Mouse (Mus musculus) gastrocnemius, postnatal 25 days (tissue): ENCODE data around the gene Hcfc1. TPM values are rescaled to one million over a fixed set of nuclear protein-coding genes. Genes with fewer than 3 reads are reported as not detected.

ENCODE experiments used
- DNase-seq: peaks from one replicate; pipeline ENCODE4 v3.0.0; 2022
- total RNA-seq, 2 experiments: library from RNA; stranded (reverse); gene quantifications; 1 replicate in 1 of 2; 2 replicates in 1 of 2; pipeline ENCODE4 v1.2.3; 2021

Hcfc1 gene
- total RNA-seq, 2 experiments from 2014 or later, result 26.0 to 35.7 TPM

- no peak for DNase-seq
These were observed 24.3 kb downstream of the Hcfc1 start for GRCm38 (mm10) chrX:73941860-73942259.

- DNase-seq, result no peak
These were observed 34.3 kb downstream of the Hcfc1 start for GRCm38 (mm10) chrX:73931871-73932270.

- DNase-seq, result peak; percentile 60
These were observed 35.6 kb downstream of the Hcfc1 start, which contains the start of gene Renbp for GRCm38 (mm10) chrX:73930402-73931062. Gene Renbp, minus strand, starts transcription at chrX:73930850.

- no peak for DNase-seq
These were observed 43.6 kb downstream of the Hcfc1 start for GRCm38 (mm10) chrX:73922550-73922882.

GRCm38 (mm10) chrX:73921823-73922549 is 44.2 kb downstream of the Hcfc1 start, which contains the start of the genes Arhgap4 and Naa10:
Gene Arhgap4, minus strand, starts transcription at chrX:73921870.
Gene Naa10, minus strand, starts transcription at chrX:73921944.
- DNase-seq, result peak; percentile 86

- DNase-seq, result no peak
These were observed 44.8 kb downstream of the Hcfc1 start for GRCm38 (mm10) chrX:73921285-73921822.

- DNase-seq, result no peak
These were observed 47.5 kb downstream of the Hcfc1 start for GRCm38 (mm10) chrX:73918631-73919030.

- no peak for DNase-seq
These were observed 49.2 kb downstream of the Hcfc1 start for GRCm38 (mm10) chrX:73916945-73917344.

- DNase-seq, result peak; percentile 90
These were observed 51.1 kb downstream of the Hcfc1 start for GRCm38 (mm10) chrX:73914827-73915703.

GRCm38 (mm10) chrX:73911588-73911987 is 54.6 kb downstream of the Hcfc1 start:
- DNase-seq, result no peak

- DNase-seq, result no peak
These were observed 55.0 kb downstream of the Hcfc1 start for GRCm38 (mm10) chrX:73911156-73911555.

- DNase-seq, result no peak
These were observed 55.7 kb downstream of the Hcfc1 start for GRCm38 (mm10) chrX:73910451-73910850.

GRCm38 (mm10) chrX:73910049-73910448 is 56.1 kb downstream of the Hcfc1 start:
- no peak for DNase-seq

- DNase-seq, result no peak
These were observed 68.2 kb downstream of the Hcfc1 start for GRCm38 (mm10) chrX:73897959-73898358.

- no peak for DNase-seq
These were observed 70.4 kb downstream of the Hcfc1 start, which contains the start of gene L1cam for GRCm38 (mm10) chrX:73895719-73896118. Gene L1cam, minus strand, starts transcription at chrX:73896105.

GRCm38 (mm10) chrX:73892833-73893232 is 73.3 kb downstream of the Hcfc1 start:
- no peak for DNase-seq

Other genes starting within 250 kb of the Hcfc1 start
- 10 to 100 TPM; 22.8 to 30.4 TPM for gene Abcd1, start 249.8 kb downstream of the Hcfc1 start, total RNA-seq
- under 1 TPM; 0.61 to 0.67 TPM for gene Plxnb3, start 209.3 kb downstream of the Hcfc1 start, total RNA-seq
- 10 to 100 TPM; 39.6 to 60.5 TPM for gene Srpk3, start 192.0 kb downstream of the Hcfc1 start, total RNA-seq
- 100 to 1,000 TPM; 399 to 430 TPM for gene Idh3g, start 179.5 kb downstream of the Hcfc1 start, total RNA-seq
- 10 to 100 TPM; 72.3 to 80.8 TPM for gene Ssr4, start 179.3 kb downstream of the Hcfc1 start, total RNA-seq
- gene Pdzd4, start 141.4 kb downstream of the Hcfc1 start, total RNA-seq, result 1 to 10 TPM; 1.1 to 1.4 TPM
- gene Avpr2, start 74.3 kb downstream of the Hcfc1 start, total RNA-seq, result not detected
- 1 to 10 TPM; 1.2 to 2.3 TPM for gene L1cam, start 70.3 kb downstream of the Hcfc1 start, total RNA-seq
- gene Arhgap4, start 44.5 kb downstream of the Hcfc1 start, total RNA-seq, result 1 to 10 TPM in 1 of 2 experiments, under 1 TPM in 1; 0.41 to 1.6 TPM
- 10 to 100 TPM; 59.1 to 60.5 TPM for gene Naa10, start 44.4 kb downstream of the Hcfc1 start, total RNA-seq
- gene Renbp, start 35.5 kb downstream of the Hcfc1 start, total RNA-seq, result 1 to 10 TPM; 1.7 to 2.5 TPM
- 10 to 100 TPM; 37.4 to 40.6 TPM for gene Irak1, start 57.6 kb upstream of the Hcfc1 start, total RNA-seq
- gene Opn1mw, start 161.1 kb upstream of the Hcfc1 start, total RNA-seq, result not detected
- 10 to 100 TPM; 21.1 to 23.1 TPM for gene Mecp2, start 169.0 kb upstream of the Hcfc1 start, total RNA-seq
- not detected for gene Tex28, start 201.5 kb upstream of the Hcfc1 start, total RNA-seq
- not detected for gene Tktl1, start 210.9 kb upstream of the Hcfc1 start, total RNA-seq